Mouse (Mus musculus): ENCODE results near the gene Cmas.

Gene Cmas

DNA sequence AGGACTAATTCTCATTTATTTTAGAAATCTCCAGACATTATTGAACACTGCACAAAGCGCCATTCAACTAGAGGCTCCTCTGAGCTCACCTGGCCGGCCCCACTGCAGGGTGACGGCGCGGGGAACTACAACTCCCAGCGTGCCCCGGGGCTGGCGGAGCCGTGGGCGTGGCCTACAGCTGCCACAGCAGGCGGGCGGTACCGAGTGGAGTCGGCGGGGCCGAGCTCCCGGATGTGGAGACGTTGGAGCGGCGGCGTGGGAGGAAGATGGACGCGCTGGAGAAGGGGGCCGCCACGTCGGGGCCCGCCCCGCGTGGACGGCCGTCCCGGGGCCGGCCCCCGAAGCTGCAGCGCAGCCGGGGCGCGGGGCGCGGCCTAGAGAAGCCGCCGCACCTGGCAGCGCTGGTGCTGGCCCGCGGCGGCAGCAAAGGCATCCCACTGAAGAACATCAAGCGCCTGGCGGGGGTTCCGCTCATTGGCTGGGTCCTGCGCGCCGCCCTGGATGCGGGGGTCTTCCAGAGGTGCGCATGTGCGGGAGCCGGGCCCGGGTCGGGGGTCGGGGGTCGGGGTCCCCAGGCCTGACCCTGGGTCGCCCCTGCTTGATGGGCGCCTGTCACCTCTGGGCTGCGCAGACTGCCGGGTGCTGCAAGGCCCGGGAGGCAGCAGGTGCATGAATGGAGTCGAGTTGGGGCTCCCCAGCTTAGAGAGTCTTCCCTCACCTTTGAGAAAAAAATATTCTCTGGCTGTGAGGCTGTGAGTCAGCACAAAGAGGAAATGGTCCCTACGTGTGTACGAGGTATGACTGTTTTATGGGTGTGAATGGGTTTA lies at the start of gene Cmas:
Gene Cmas, plus strand, starts transcription at position 180 of the 827 bp plus-strand sequence.
- peak; percentile 83 for DNase-seq (ENCODE audit: low read depth, low spot score)

DNA sequence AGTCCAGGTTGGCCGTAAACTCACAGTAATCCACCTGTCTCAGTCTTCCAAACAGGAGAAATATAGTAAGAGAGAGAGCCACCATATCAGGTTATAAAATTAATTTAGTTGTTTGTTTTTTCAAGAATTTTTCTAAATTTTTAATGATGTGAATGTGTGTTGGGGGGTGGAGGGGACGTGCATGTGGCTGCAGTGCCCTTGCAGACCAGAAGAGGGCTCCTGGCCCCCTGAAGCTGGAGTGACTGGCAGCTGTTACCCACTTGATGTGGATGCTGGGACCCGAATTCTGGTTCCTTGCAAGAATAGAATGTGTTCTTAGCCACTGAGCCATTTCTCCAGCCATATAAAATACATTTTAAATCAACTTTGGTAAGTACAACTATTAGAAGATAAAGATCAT lies 49.8 kb upstream of the Cmas start:
- DNase-seq (ENCODE audit: low read depth, low spot score): no peak

DNA sequence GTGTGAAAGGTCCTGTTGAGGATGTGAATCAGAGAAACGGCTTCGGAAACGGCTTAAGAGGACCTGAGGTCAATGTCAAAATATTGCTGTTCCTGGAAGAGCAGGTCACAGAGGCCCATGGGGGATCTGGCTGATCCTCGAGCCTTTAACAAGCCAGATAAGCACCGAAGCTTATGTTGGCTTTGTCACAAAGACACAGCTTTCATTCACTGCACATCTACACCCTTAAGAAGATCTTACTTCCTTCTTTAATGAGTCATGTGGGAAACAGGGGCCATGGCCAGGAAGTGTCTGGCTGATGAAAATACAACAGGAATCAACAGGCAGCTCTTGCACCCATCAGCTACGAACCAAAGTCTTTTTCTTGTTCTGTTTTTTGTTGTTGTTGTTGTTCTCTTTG lies 48.1 kb upstream of the Cmas start:
- no peak for DNase-seq (ENCODE audit: low read depth, low spot score)

DNA sequence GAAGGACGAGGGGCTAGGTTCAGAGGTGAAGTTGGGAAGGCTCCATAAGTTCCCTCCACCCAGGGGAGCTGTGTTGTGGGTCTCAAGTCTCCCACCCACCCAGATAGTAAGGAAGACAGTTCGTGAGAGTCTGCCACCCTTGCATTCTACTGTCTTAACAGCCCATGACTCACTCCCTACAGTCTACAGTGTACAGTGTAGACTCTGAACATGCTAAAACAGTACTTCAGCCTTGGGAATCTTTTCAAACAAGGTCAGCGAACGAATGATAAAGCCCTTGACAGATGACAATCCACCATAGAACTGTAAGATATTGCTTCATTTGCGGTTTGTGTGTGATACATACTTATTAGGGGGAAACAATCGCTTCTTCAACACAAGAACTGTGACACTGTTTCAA lies 45.8 kb upstream of the Cmas start:
- DNase-seq (ENCODE audit: low read depth, low spot score): no peak

DNA sequence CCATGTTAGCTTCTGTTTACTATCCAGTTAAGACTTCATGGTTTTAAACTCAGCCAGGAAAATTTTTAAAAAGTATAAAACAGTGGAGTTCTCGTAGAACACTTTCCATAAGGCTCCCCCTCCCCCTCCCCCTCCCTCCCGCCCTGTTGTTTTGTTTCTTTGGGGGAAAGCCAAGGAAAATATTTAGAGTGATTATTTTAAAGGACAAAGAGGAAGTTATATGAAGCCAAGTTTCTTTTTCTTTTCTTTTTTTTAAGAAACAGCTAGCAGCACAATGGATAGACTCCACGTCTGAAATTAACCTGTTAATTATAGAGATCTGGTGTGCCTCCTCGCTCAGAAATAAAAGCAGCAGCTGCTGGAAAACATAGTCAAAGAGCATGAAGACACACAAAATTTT lies 45.4 kb upstream of the Cmas start:
- no peak for DNase-seq (ENCODE audit: low read depth, low spot score)

DNA sequence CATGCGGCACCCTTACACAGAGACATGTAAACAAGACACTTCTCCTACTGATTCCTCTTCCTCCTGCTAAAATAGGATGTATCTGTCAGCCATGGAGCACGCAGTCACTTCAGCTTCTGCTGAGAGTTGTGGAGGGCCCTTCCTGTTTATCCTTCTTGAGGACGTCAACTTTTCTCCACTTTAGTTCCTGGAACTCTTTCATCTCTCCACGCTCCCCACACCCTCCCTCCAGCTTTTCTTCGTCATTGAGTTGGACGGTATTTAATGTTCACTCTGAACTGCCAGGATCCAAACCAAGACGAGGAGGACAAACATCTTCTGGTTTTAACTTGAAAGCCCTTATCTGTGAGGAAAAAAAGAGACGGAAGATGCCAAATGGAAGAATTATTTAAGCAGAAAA lies 41.5 kb upstream of the Cmas start:
- DNase-seq (ENCODE audit: low read depth, low spot score): no peak

DNA sequence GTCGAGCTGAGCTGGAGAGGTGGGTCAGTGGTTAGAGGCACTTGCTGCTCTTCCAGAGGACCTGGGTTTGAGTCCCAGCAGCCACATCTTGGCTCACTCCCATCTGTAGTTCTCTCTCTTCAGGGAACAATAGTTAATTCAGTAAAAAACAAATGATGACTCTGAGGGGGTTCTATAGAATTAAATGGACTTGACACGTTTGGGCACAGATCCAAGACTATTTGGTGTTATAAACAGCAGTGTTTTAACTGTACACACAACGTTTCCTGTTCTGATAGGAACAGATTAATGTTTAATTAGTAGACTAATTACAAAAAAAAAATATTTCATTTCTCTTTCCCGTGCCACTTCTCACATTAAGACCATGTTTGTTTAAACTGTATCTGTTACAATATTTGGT lies 39.3 kb upstream of the Cmas start:
- DNase-seq (ENCODE audit: low read depth, low spot score): no peak

DNA sequence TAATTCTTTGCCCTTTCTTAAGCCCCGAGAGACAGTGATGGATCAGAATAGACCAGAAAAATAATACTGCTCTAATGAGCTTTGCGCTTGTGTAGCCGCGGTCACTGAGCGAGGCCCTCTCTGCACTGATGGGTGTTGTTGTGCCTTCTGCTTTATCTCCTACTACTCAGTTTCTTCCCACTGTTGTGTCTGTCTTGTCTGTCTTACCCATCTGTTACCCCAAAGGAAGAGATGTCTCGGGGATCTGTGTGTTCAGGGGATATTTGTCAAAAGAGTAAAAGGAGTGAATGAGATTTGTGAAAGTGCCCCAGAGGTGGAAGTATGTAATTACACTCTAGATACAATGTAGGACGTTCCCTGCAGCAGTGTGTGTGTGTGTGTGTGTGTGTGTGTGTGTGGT lies 38.3 kb upstream of the Cmas start:
- DNase-seq (ENCODE audit: low read depth, low spot score): no peak

DNA sequence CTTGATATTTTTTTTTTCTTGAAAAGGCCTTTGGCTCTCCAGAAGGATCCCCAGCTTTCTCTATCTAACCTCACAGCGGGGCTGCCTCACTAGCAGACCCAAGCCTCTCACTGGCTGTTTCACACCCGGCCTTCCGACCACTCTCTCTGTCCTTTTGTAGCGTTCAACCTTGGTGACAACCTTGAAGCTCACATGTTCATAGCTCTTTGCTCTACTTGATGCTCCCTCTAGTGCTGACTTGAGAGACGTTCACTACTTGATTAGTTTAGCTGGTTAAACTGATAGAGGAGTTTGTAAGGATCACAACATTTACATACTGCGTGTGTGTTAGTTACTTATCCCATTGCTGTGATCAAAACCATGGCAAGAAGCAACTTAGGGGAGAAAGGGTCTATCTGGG lies 35.8 kb upstream of the Cmas start:
- DNase-seq (ENCODE audit: low read depth, low spot score): no peak

DNA sequence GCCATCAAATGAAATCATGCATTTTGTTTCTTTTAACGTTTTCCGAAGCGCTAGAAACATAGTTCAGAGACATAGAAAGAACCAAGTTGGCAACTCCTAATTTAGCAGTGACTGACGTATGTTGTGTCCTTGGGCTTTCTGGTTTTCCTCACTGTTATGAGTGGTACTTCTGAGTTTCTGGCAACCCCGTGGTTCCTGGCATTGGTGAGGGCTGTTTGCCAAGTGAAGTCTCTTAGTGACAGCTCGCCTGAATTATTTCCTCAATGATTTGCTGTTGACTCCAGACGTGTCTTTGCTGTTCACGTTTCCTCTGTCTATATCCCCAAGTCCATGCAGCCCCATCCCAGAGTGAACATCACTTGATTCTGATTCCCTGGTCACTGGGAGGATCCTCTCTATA lies 34.8 kb upstream of the Cmas start:
- DNase-seq (ENCODE audit: low read depth, low spot score): no peak

DNA sequence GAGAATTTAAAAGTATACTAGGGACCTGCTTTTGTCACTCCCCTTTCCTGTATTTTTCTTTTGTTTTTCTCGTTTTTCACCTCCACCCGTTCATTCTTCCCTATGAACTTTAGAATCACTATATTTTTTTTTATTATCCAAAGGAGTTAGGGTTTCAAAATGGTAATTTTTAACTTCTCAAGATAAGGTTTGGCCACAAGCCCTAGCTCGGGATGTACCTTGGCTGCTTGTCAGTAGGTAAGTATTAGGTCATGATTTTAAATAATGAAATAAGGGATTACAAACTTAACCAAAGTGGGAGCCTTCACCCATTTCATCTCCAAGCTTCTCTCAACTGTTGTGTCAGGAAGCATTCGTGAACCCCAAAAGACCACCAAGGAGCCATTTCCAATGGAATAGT lies 30.5 kb upstream of the Cmas start:
- no peak for DNase-seq (ENCODE audit: low read depth, low spot score)

DNA sequence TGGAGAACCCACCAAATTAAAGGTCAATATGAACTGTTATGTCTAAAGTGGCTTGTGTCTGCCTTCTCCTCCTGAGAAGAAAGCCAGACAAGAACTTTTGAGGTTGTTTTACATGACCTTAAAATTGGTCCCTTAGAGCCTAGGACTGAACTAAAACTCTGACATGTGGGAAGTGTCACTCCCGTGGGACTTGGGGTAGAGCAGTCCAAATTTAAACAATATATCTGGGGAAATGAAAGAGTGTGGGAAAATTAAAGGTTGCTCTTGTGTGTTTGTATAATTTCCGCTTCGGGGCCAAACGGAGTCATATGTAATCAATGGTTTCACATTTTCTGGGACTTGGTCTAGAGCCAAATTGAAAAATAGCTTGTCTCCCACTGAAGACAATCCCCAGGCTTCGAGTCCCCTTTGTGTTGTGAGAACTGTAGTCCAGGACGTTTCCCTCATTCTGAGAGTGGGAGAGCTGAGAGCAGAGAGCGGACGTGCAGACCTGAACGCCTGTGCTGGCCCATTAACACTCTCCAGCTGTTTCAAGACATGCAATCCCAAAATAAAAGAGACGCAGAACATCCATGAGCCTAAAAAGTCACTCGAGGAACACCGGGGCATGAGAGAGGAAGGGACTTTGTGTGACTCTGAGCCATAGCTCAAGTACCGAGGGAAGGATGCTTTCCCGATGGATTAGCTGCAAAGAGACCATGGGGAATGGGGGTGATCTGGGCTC lies 23.8 kb upstream of the Cmas start:
- no peak for DNase-seq (ENCODE audit: low read depth, low spot score)

DNA sequence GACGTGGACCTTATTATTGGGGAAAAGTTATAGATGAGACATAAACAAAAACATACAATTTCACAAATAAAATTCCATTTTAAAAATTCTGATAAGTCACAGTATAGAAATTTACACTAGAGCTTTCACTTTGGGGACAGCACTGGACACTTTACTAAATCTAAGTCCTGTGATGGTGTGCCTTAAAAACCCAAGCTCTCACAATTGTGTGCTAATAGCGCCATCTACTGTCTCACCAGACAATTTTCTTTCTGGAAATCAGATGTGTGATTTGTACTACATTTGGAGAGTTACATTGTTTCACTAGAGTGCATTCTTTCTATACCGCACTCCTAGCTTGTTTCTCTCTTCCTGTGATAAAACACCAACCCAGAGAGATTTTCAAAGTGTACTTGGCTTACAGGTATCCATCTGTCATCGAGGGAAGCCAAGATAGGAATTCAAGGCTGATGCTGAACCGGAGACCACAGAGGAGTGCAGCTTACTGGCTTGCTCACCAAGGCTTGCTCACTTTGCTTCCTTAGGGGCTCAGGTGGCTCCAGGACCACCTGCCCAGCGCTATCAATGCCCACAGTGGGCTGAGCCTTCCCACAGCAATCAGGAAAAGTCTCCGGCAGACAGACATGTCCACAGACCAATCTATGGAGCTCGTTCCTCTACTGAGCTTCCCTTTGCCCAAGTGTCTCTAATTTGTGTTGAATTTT lies 21.0 kb upstream of the Cmas start:
- DNase-seq (ENCODE audit: low read depth, low spot score): no peak

DNA sequence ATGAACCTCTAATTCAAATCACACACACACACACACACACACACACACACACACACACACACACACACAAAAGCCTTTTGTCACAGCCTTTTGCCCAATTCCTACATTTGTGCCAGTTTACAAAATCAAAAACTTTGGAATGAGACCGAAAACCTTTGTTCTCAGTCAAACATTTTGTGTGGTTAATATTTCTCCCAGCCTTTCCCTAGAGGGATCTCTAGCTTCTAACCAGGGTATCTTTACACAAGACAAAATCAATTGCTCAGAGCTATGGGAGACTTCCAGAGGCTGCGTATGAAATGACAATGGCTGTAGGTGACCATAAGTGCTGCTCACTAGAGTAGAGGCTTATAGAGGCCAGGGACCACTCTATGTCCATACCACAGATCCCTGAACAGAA lies 18.3 kb upstream of the Cmas start:
- no peak for DNase-seq (ENCODE audit: low read depth, low spot score)

DNA sequence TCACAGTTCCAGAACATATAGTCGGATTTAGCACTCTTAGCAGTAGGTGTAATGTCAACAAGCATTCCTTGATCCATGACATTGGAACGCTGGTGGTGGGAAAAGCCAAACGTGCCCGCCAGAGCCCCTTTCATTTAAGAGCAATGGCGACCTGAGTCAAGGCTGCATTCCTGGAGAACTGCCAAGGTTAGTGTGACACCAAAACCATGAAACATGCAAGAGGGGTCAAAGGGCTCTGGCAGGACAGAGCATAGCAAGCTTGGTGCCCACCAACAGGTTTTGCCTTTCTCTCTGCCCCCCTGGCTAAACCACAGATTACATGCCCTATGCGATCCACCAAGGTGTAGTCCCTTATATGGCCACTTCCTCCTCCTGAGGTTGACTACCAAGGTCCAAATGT lies 17.8 kb upstream of the Cmas start:
- DNase-seq (ENCODE audit: low read depth, low spot score): no peak

DNA sequence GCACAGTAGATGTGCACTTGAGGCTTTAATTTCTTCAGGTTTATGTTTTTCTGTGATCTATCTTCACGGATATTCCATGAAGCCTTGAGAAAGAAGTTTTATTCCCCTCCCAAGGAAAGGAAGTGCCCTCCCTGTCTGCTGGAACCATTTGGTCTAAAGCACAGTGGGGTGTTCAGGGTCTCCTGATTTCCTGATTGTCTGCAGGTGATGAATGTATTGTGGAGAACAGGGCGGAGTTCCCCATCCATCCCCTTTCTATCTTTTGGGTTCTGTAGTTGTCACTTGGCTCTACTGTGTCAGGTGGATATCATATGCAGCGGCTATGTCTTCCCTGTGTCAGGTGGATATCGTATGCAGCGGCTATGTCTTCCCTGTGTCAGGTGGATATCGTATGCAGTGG lies 14.7 kb upstream of the Cmas start:
- no peak for DNase-seq (ENCODE audit: low read depth, low spot score)

DNA sequence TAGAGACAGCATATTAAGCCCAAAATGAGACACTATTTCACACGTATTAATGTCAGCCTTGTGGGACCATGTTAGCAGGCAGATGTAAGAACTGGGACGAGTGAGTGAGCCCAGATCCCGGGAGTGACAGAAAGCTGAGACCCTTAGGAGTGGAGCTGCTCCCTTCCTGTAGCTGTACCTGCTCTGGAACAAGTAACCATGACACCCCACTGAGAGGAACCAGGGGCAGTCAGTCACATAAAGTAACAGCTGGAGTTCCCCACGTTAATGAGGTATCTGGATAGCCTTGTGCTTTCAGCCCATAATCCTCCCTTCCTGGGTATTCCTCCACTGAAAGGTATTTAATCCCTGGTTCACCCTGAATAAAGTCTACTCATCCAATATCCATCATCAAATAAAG lies 13.3 kb upstream of the Cmas start:
- DNase-seq (ENCODE audit: low read depth, low spot score): no peak

DNA sequence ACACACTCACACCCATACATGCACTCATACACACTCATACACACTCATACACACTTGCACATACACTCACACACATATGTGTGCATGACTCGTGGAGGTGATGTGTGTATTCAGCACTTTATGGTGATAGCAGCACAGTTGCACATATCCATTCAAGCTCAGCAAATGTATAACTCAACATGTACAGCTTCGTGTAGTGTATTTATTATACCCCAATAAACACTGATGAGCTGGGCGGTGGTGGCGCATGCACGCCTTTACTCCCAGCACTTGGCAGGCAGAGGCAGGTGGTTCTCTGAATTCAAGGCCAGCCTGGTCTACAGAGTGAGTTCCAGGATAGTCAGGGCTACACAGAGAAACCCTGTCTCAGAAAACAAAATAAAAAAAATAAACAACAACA lies 11.0 kb upstream of the Cmas start:
- DNase-seq (ENCODE audit: low read depth, low spot score): no peak

DNA sequence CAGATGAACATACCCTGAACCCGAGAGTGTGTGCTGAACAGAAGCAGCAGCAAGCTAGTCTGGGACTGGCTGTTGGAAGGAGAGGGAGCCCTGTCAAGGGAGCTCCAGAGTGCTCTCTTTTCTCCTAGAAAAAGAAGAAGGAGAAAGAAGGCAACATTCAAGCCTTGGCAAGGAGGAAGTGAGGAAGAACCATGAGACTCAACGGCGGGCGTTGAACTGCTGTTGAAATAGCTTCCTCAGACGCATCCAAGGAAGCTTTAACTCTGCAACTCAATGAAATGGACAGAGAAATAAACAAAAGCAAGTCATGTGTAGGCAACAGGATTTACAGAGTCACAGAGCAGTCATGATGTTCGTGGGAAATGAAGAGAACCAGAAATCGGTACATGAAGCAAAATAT lies 9.7 kb upstream of the Cmas start:
- DNase-seq (ENCODE audit: low read depth, low spot score): no peak

DNA sequence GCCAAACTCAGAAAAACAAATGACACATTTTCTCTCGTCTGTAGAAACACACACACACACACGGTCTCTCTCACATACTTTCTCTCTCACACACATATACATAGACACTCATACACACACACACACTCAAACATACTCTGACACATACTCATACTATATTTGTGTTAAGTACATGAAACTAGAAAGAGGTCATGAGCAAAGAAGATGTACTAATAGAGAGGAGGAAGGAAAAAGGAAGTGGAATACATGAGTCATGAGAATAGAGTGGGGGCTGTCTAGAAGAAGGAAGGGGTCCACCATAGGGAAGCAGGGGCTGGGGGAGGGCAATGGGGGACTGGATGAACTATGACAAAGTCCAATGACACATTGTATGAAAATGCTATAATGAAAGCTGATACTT lies 9.3 kb upstream of the Cmas start:
- DNase-seq (ENCODE audit: low read depth, low spot score): no peak

DNA sequence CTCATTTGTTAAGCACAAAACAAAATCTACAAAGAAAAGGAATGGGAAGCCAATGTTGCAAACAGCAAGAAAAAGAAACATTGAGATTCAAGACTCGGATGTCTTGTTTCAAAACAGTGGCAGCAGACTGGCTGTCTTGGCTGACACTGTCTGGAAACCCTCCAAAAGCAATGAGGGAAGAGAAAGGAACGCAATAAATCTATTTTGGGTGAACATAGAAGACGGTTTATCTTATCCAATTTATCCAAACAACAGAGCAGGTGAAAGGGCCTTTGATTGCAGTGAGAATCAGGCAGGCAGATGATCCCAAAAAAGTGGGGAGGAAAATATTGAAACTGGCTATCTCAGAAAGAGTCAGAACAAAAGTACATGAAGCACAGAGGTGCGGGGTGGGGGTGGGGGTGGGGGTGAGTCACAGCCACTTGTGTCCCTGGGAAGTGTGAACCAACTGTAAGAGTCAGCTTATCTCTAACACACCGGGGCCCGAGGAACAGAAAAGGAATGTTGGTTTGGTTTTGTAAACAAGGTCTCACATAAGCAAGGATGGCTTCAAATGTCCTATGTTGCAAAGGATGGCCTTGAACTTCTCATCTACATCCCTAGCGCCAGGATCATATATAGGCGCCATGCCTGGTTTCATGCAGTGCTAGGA lies 8.3 kb upstream of the Cmas start:
- no peak for DNase-seq (ENCODE audit: low read depth, low spot score)

DNA sequence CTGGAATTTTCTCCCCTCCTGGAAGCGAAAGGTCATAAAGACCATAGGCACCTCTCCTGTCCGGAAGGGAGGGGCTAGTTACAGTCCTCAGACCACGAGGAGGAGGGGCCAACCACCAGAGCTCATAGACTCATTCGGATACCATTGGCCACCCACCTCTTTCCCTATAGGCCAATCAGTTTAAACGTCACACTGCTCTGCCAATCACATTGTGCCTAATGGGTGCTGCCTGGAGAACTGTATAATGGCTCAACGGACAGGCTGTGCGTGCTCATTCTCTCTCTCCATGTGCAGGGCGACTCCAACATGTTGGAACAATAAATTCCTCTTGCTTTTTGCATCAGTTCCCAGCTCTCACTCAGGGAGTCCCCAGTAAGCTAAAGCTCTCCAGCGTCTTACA lies 5.1 kb upstream of the Cmas start:
- no peak for DNase-seq (ENCODE audit: low read depth, low spot score)
